Mouse (Mus musculus) heart, postnatal 0 days (tissue): ENCODE results near the gene Agap1.

Experiments
- CTCF ChIP-seq: IDR thresholded peaks from 2 replicates; pipeline ENCODE4 v1.5.1; 2016; ENCODE audit warnings: antibody characterized with exemption, control low read depth, low read depth
- EP300 ChIP-seq: IDR thresholded peaks from 2 replicates; pipeline ENCODE4 v1.6.1; 2016; ENCODE audit warnings: antibody characterized with exemption, low read depth

GRCm38 (mm10) chr1:89429946-89430640, 24.5 kb upstream of the Agap1 start:
- TF ChIP-seq EP300: no peak
- TF ChIP-seq CTCF: no peak
